13 mouse cellular contexts compared by ENCODE assay signal in the genomic region with DNA sequence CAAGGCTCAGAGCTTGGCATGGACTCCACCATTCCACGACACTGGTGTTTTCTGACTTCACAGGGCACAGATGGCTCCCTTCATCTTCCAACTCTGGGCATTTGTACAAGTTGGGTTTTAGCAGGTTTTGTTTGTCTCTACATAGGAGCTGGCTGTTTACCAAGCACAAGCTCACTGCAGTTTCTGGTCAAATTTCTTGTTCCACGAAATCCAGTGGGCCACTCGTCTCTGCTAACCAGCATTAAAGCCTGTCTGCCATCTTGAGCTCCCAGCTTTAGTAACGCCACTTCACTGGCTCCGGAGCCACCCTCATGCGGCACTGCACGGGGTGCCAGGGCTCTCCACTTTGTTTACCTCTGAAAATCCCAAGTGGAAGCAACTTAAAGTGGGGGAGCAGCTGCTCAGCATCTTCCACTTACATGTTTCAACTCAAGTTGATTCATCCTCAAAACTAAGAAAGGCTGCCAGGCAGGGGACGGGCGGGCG. TPM values are rescaled to one million over a fixed set of nuclear protein-coding genes. Genes with fewer than 3 reads are reported as not detected.
A peak's percentile ranks its signal among the peaks of the same experiment; 100 is the strongest.
DNase-seq lines count a peak whose midpoint lies in the region; ATAC-seq lines count a peak whose summit lies in the region.
"Had no signal": no experiment of that assay in that cellular context is flagged by ENCODE, and none has a peak within 500 bp of the region (broad histone marks: within the 10 kb centered on the region; RNA-seq: fewer than 3 reads in every experiment).

No protein-coding gene starts in this region.

- H3K36me3 ChIP-seq in hindbrain, embryonic 15.5 days = peaks cover 12% of the 10 kb centered on the region
- 0 out of 2 replicates have a peak, but pooled peaks cover 2% of the 10 kb centered on the region for H3K36me3 ChIP-seq in hindbrain, embryonic 11.5 days (ENCODE audit: control insufficient read depth, insufficient read depth, low read length)

- H3K4me3 ChIP-seq in hindbrain, embryonic 15.5 days = no peak overlapping the region
- no peak overlapping the region for H3K4me3 ChIP-seq in hindbrain, embryonic 11.5 days (ENCODE audit: low read depth, low read length)
- H3K4me3 ChIP-seq: gastrocnemius, adult 2 months; heart, embryonic 12.5 days had no signal

- no peak overlapping the region for H3K4me2 ChIP-seq in hindbrain, embryonic 15.5 days
- H3K4me2 ChIP-seq in hindbrain, embryonic 11.5 days (replicated peaks; ENCODE audit: low read depth, low read length) = no peak overlapping the region
- H3K4me2 ChIP-seq: hindbrain, embryonic 14.5 days had no signal

- no peak for ATAC-seq in hindbrain, embryonic 15.5 days (ENCODE audit: low FRiP score, low read depth)
- ATAC-seq in hindbrain, embryonic 11.5 days (ENCODE audit: low FRiP score) = no peak
- no peak for ATAC-seq in activated CD4-positive, CD25-positive, alpha-beta regulatory T cell, adult 4 months

- DNase-seq in cerebellum, adult 18-20 months = peak; percentile 61 to 66
- DNase-seq in cerebellum, adult 11 months = no peak
- DNase-seq in hindbrain, embryonic 11.5 days (ENCODE audit: low spot score) = no peak
- DNase-seq in right cerebral cortex, postnatal 10 days (ENCODE audit: low spot score in 2 of 2) = peak; percentile 50 to 67
- DNase-seq in right cerebral cortex, postnatal 14 days = no peak
- no peak for DNase-seq in urinary bladder, postnatal 25 days (ENCODE audit: low spot score)
- DNase-seq: adrenal gland, adult 2 months; gastrocnemius, adult 2 months; kidney, adult 8-10 months had no signal

- H3K9me3 ChIP-seq in hindbrain, embryonic 15.5 days = no peaks in the 10 kb centered on the region
- H3K9me3 ChIP-seq in hindbrain, embryonic 11.5 days (ENCODE audit: control insufficient read depth, low read length) = no peaks in the 10 kb centered on the region
- H3K9me3 ChIP-seq: heart, embryonic 12.5 days had no signal

- peaks cover 48% of the 10 kb centered on the region for H3K4me1 ChIP-seq in hindbrain, embryonic 15.5 days (replicated peaks)
- no peaks in the 10 kb centered on the region for H3K4me1 ChIP-seq in hindbrain, embryonic 11.5 days (replicated peaks; ENCODE audit: control insufficient read depth, insufficient read depth, low read length)

- no peak overlapping the region for H3K9ac ChIP-seq in hindbrain, embryonic 15.5 days
- H3K9ac ChIP-seq in hindbrain, embryonic 11.5 days (ENCODE audit: low read depth, low read length) = no peak overlapping the region
- H3K9ac ChIP-seq: hindbrain, embryonic 14.5 days had no signal

- 80% methylated on average over 10 of the region's 10 CpGs for WGBS in hindbrain, embryonic 15.5 days
- 90% methylated on average over 10 of the region's 10 CpGs for WGBS in hindbrain, embryonic 11.5 days

- no peaks in the 10 kb centered on the region for H3K27me3 ChIP-seq in hindbrain, embryonic 15.5 days
- no peaks in the 10 kb centered on the region for H3K27me3 ChIP-seq in hindbrain, embryonic 11.5 days (ENCODE audit: control insufficient read depth, insufficient read depth, low read length)
- H3K27me3 ChIP-seq: heart, embryonic 12.5 days had no signal

- H3K27ac ChIP-seq in hindbrain, embryonic 15.5 days (replicated peaks) = 0 out of 2 replicates have a peak overlapping the region, but pooled peaks have one; percentile 11
- no peak overlapping the region for H3K27ac ChIP-seq in hindbrain, embryonic 11.5 days (ENCODE audit: low read depth, low read length)
- H3K27ac ChIP-seq: gastrocnemius, adult 2 months; hindbrain, embryonic 14.5 days had no signal

RNA-seq across cellular contexts. Expression of a gene that starts 11.0 kb away (rescaled TPM):
- 68.7 and 69.6 TPM in 2 replicates for polyA plus RNA-seq in hindbrain, embryonic 15.5 days (2015; fragmentation: Nextera tagmentation; extraction: Ambion mirVana)
- polyA plus RNA-seq in hindbrain, embryonic 11.5 days (2014; fragmentation: Nextera tagmentation; extraction: Ambion mirVana) = 61.8 and 71.9 TPM in 2 replicates
- 1 to 10 TPM; 5.3 to 6.9 TPM for polyA plus RNA-seq in activated CD4-positive, CD25-positive, alpha-beta regulatory T cell, adult 4 months (2017; shearing (Covaris generic))

RNA-seq across cellular contexts. Expression of a gene that starts 24.3 kb away (rescaled TPM):
- 6.4 and 7.2 TPM in 2 replicates for polyA plus RNA-seq in hindbrain, embryonic 15.5 days (2015; fragmentation: Nextera tagmentation; extraction: Ambion mirVana)
- polyA plus RNA-seq in hindbrain, embryonic 11.5 days (2014; fragmentation: Nextera tagmentation; extraction: Ambion mirVana) = 4.3 and 9.5 TPM in 2 replicates
- polyA plus RNA-seq in activated CD4-positive, CD25-positive, alpha-beta regulatory T cell, adult 4 months (2017; shearing (Covaris generic)) = 10 to 100 TPM; 12.7 to 14.3 TPM

RNA-seq across cellular contexts. Expression of a gene that starts 37.9 kb away (rescaled TPM):
- 49.9 and 61.3 TPM in 2 replicates for polyA plus RNA-seq in hindbrain, embryonic 15.5 days (2015; fragmentation: Nextera tagmentation; extraction: Ambion mirVana)
- polyA plus RNA-seq in hindbrain, embryonic 11.5 days (2014; fragmentation: Nextera tagmentation; extraction: Ambion mirVana) = 1.5 and 1.7 TPM in 2 replicates
- under 1 TPM; 0.09 to 0.11 TPM for polyA plus RNA-seq in activated CD4-positive, CD25-positive, alpha-beta regulatory T cell, adult 4 months (2017; shearing (Covaris generic))

Comparison
In these comparisons a context has a peak if more than half of its experiments do, and no peak if none do; other contexts are left out.
1. DNase-seq: peak in cerebellum, adult 18-20 months (2 of 2) and right cerebral cortex, postnatal 10 days (2 of 2); none in cerebellum, adult 11 months (single experiment), hindbrain, embryonic 11.5 days (single experiment), right cerebral cortex, postnatal 14 days (single experiment) and urinary bladder, postnatal 25 days (single experiment).
2. RNA of a gene that starts 37.9 kb away (polyA plus RNA-seq): 49.9 to 61.3 TPM in hindbrain, embryonic 15.5 days; 1.5 to 1.7 TPM in hindbrain, embryonic 11.5 days and 0.09 to 0.11 TPM in activated CD4-positive, CD25-positive, alpha-beta regulatory T cell, adult 4 months; every median in the first group is over 10 times any median in the second.